Mouse (Mus musculus) cortical plate, adult 2 months (tissue): ENCODE measurements around the gene Cdc25a. TPM values are rescaled to one million over a fixed set of nuclear protein-coding genes. Genes with fewer than 3 reads are reported as not detected.

ENCODE experiments used
- H3K27ac ChIP-seq: fragments of 200-500 bp; 2 replicates; pipeline ENCODE4 v1.5.1; 2012; ENCODE audit warnings: low read length, control low read depth, inconsistent platforms; ENCODE audit not compliant: insufficient read depth
- H3K4me1 ChIP-seq: fragments of 200-500 bp; 2 replicates; pipeline ENCODE4 v1.6.1; 2011; ENCODE audit warnings: low read length; ENCODE audit not compliant: control insufficient read depth, insufficient read depth
- H3K4me3 ChIP-seq: fragments of 200-500 bp; 2 replicates; pipeline ENCODE4 v1.5.1; 2011; ENCODE audit warnings: mild to moderate bottlenecking, low read length, control low read depth; ENCODE audit not compliant: insufficient read depth
- CTCF ChIP-seq: fragments of 200-500 bp; IDR thresholded peaks from 2 replicates; pipeline ENCODE4 v1.5.1; 2011; ENCODE audit warnings: mild to moderate bottlenecking, control low read depth, low read length; ENCODE audit not compliant: insufficient read depth; ENCODE audit errors: extremely low read depth
- POLR2A ChIP-seq: fragments of 200-500 bp; IDR thresholded peaks from 2 replicates; pipeline ENCODE4 v1.6.1; 2011; ENCODE audit warnings: mild to moderate bottlenecking, low read length, control low read depth; ENCODE audit not compliant: insufficient read depth; ENCODE audit errors: extremely low read depth
- polyA plus RNA-seq: library from polyadenylated mRNA; depleted of rRNA; stranded (reverse); fragments of >200 nt; gene quantifications from 2 replicates; pipeline ENCODE4 v1.2.3, GENCODE M21; 2012

Gene Cdc25a
- polyA plus RNA-seq, 1 experiment: 3.0 TPM

DNA sequence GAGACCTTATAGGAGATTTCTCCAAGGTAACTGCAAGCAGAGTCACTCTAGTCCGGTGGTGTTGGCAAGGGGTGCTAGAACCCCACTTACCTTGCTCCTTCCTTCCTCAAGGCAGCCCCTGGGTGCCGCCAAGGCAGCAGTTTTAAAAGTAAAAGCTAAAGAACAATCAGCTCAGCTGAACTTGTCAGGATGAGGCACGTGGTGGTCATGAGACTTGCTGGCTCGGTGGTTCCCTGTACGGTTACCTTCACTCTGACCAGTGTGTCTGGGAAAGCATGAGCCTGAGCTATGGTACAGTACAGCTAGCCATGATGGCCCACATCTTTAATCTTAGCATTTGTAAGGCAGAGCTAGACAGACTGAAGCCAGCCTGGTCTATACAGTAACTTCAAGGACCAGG is 11.9 kb downstream of the Cdc25a start:
- H3K4me3 ChIP-seq: no peak overlapping the region
- TF ChIP-seq CTCF: no peak
- TF ChIP-seq POLR2A: no peak
- H3K4me1 ChIP-seq: no peaks in the 10 kb centered on the region
- H3K27ac ChIP-seq: no peak overlapping the region

DNA sequence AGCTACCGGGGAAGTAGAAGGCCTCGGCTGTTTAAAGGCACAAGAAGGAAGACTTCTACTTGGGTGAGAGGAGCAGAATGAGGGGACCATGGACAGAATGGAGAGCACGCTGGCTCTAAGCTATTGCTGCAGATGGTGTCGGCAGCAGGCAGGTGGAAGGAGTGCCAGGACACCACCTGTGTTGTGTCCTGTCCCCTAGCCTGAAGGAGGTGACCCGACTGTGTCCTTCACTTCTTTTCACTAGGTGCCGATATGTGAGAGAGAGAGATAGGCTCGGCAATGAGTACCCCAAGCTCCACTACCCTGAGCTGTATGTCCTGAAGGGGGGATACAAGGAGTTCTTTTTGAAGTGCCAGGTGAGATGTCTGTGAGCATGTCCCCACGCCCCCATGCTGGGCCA is 16.1 kb downstream of the Cdc25a start:
- TF ChIP-seq POLR2A (no peak), CTCF (no peak)
- Histone ChIP-seq H3K27ac (no peak overlapping the region), H3K4me3 (no peak overlapping the region), H3K4me1 (no peaks in the 10 kb centered on the region)

DNA sequence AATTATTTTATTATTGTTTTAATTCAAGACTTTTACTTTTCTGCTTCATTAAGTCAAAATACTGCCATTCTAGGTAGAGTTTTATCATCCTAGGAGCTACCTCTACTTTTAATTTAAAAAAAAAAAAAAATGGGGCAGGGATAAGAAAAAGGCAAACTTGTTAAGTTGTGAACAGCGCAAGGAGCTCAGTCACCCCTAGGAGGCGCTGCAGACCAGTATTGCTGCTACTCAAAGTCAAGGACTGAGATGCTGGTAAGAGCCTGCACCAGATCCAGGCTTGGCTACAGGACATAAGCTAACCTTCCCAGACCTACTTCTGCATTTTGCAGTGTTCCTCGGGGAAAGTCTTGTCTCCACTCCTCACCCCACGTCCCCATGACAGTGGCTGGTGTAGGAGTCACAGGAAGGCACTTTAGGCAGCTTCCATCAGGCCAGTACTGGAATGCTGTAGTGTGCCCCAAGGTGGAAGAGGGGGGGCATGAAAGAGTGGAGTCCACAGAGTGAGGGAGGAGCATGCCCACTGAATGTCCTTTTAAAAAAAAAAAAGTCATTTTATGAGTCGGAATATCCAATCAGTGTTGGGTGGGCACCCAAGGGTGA is 17.4 kb downstream of the Cdc25a start:
- Histone ChIP-seq H3K4me1 (no peaks in the 10 kb centered on the region), H3K27ac (no peak overlapping the region), H3K4me3 (no peak overlapping the region)
- TF ChIP-seq CTCF (peak; percentile 93), POLR2A (no peak)

DNA sequence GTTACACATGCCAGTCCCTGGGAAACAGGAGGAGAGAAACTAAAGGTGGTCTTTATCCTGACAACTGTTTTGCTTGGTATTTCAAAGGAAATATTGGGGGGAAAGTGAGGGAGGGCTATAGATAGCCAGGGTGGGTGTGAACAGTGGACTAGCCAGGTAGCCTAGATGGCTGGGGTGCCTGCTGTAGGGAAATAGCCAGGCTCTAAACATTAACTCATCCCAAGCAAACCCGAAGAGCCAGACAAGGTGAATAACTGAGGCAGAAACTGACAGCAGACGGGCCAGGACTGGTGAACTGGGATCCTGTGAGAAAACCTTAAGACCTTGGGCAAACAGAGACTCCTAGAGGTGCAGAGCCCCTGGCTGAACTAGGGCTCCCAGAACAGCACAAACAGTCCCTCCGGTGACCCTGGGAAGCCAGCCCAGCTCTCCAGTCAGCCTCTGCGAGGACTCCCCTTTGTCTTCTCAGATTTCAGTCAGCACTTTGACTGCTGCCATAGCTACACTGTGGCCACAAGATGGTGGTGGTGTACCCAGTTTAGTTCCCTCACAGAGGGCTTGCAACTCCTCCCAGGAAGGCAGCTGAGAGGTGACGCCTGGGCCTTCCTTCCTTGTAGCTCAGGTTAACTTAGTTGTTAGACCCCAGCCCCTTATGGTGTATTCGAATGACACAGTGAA is 19.2 kb downstream of the Cdc25a start:
- H3K4me1 ChIP-seq: no peaks in the 10 kb centered on the region
- H3K27ac ChIP-seq: no peak overlapping the region
- TF ChIP-seq POLR2A: no peak
- peak; percentile 96 for TF ChIP-seq CTCF

GRCm38 (mm10) chr9:109895593-109895992 is 20.2 kb downstream of the Cdc25a start:
- no peak for TF ChIP-seq POLR2A
- TF ChIP-seq CTCF: no peak
- Histone ChIP-seq H3K27ac (no peak overlapping the region; the same call in 1 of the 2 replicates), H3K4me3 (no peak overlapping the region), H3K4me1 (no peaks in the 10 kb centered on the region)

More for the DNA sequence above, 19.2 kb downstream of the Cdc25a start:
- H3K4me3 ChIP-seq: no peak overlapping the region

DNA sequence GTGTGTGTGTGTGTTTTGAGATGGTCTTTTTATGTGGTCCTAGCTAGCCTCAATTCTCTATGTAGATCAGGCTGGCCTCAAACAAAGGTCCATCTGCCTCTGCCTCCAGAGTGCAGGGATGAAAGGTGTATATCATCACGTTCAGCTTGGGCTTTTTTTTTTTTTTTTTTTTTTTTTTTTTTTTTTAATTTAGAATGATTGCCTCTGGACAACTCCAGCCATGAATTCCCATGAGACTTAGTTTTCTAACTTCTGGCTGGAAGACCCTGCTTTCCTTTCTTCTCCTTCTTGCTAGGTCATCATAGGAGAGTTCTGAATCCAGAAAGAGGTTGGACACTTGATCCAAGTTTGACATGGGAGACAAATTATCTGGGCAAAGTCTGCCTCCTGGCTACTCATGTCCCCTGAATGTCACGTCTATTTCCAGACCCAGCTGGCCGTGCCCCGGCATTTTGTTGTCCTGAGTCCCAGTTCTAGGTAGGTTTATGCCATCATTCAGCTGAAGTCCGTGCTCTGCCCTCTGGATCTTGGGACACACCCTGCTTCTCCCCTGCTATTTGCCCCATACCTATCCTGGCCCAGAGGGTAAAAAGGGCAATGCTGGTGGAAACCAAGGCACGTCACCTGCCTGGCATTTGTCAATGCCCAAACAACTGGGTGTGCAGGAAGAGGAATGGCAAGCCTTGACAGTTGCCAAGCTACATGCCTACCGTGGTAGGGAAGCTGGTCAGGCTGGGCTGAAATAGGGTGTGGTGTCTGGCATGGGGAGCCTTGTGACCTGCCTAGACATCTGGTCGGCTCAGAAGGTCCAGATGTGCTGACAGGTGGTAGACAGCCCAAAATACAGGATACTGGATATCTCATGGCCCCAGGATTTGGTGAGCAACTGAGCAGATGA is 21.1 kb downstream of the Cdc25a start:
- Histone ChIP-seq H3K27ac (no peak overlapping the region), H3K4me1 (no peaks in the 10 kb centered on the region), H3K4me3 (no peak overlapping the region)
- TF ChIP-seq CTCF (no peak), POLR2A (no peak)

GRCm38 (mm10) chr9:109898027-109898426 is 22.6 kb downstream of the Cdc25a start:
- H3K27ac ChIP-seq: no peak overlapping the region
- TF ChIP-seq POLR2A (no peak), CTCF (no peak)
- H3K4me1 ChIP-seq: no peaks in the 10 kb centered on the region
- H3K4me3 ChIP-seq: no peak overlapping the region

- no peak overlapping the region for H3K4me3 ChIP-seq
- no peak overlapping the region for H3K27ac ChIP-seq
- no peaks in the 10 kb centered on the region for H3K4me1 ChIP-seq
- no peak for TF ChIP-seq CTCF
Measured at GRCm38 (mm10) chr9:109899361-109899760, 24.0 kb downstream of the Cdc25a start.

DNA sequence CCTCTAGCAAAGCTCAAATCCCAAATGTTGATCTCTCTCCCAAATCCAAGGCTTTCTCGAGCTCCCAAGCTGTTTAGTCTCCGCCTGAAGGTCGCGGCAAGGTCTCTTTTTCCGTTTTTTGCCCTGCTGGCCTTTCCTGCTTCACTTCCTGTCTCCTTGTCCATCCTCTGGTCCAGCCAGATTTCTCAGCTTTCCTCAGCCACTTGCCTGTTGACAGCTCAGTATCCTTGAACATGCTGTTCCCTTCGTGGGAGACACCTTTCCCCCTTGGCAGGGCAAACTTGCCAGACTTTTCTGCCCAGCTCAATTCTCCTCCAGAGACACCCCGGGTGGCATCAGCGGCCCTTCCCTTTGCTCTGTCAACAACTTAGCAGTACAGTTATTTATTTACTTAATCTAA is 24.4 kb downstream of the Cdc25a start:
- Histone ChIP-seq H3K27ac (no peak overlapping the region), H3K4me1 (no peaks in the 10 kb centered on the region), H3K4me3 (no peak overlapping the region)
- TF ChIP-seq CTCF (no peak), POLR2A (no peak)
